Mouse (Mus musculus) heart, adult 2 months (tissue): ENCODE results near the gene Casp7. TPM values are rescaled to one million over a fixed set of nuclear protein-coding genes. Genes with fewer than 3 reads are reported as not detected.

Experiments
- DNase-seq, 2 experiments: peaks; one replicate each; pipeline ENCODE4 v3.0.0; 2021
- H3K27ac ChIP-seq: fragments of 200-600 bp; 2 replicates; pipeline ENCODE4 v1.8.1; 2022
- H3K27me3 ChIP-seq: fragments of 200-500 bp; 2 replicates; pipeline ENCODE4 v1.6.1; 2012; ENCODE audit warnings: mild to moderate bottlenecking, low read length, inconsistent platforms, mixed read lengths; ENCODE audit not compliant: control insufficient read depth, insufficient read depth
- H3K36me3 ChIP-seq: fragments of 200-500 bp; 2 replicates; pipeline ENCODE4 v1.6.1; 2012; ENCODE audit warnings: low read length, inconsistent platforms; ENCODE audit not compliant: control insufficient read depth, insufficient read depth
- H3K4me1 ChIP-seq: fragments of 200-500 bp; 2 replicates; pipeline ENCODE4 v1.6.1; 2011; ENCODE audit warnings: low read length; ENCODE audit not compliant: control insufficient read depth, insufficient read depth
- H3K4me3 ChIP-seq: fragments of 200-600 bp; 2 replicates; pipeline ENCODE4 v1.8.1; 2022
- H3K79me2 ChIP-seq: fragments of 200-500 bp; replicated peaks from 2 replicates; pipeline ENCODE4 v1.6.1; 2012; ENCODE audit warnings: mild to moderate bottlenecking, inconsistent platforms, low read length, moderate library complexity, mixed read lengths; ENCODE audit not compliant: control insufficient read depth, insufficient read depth
- H3K9ac ChIP-seq: fragments of 200-500 bp; 2 replicates; pipeline ENCODE4 v1.6.1; 2012; ENCODE audit warnings: low read depth, mild to moderate bottlenecking, control low read depth, inconsistent platforms, low read length, mixed read lengths
- CTCF ChIP-seq: fragments of 200-600 bp; IDR thresholded peaks from 2 replicates; pipeline ENCODE4 v1.8.1; 2022; ENCODE audit warnings: antibody characterized with exemption, mild to moderate bottlenecking, moderate library complexity
- EP300 ChIP-seq: fragments of 200-500 bp; IDR thresholded peaks from 2 replicates; pipeline ENCODE4 v1.6.1; 2011; ENCODE audit warnings: low read depth, low read length, control low read depth; ENCODE audit not compliant: insufficient read depth
- POLR2A ChIP-seq: fragments of 200-500 bp; IDR thresholded peaks from 2 replicates; pipeline ENCODE4 v1.6.1; 2011; ENCODE audit warnings: mild to moderate bottlenecking, low read depth, low read length, control low read depth; ENCODE audit not compliant: insufficient read depth
- WGBS: fragments of 180-500 bp; shearing (Covaris S2); methylation state at CpG from one replicate; pipeline ENCODE4 v1.1.7; 2018; 5-methylcytosine and 5-hydroxymethylcytosine counted together
- intact Hi-C: fragments of 180-260 bp; cut with DNase I; formaldehyde crosslinking; loops from one replicate; pipeline ENCODE4 v1.15.1; 2025
- polyA plus RNA-seq: library from polyadenylated mRNA; depleted of rRNA; stranded (reverse); fragments of >200 nt; gene quantifications from 2 replicates; pipeline ENCODE4 v1.2.3, GENCODE M21; 2012
- total RNA-seq, 2 experiments: library from RNA; stranded (reverse); gene quantifications; 2 replicates each; pipeline ENCODE4 v1.2.3; 2021

Gene Casp7
- total and polyA plus RNA-seq, 3 experiments: 9.2 to 12.5 (median 11.7) TPM

- no peak for DNase-seq
- H3K79me2 ChIP-seq: no peaks in the 10 kb centered on the region
- intact Hi-C loops: no loop called here
These were observed 62.5 kb downstream of the Casp7 start for GRCm38 (mm10) chr19:56459154-56460050.

GRCm38 (mm10) chr19:56460241-56460640 is 63.3 kb downstream of the Casp7 start:
- Histone ChIP-seq H3K27me3 (no peaks in the 10 kb centered on the region), H3K4me1 (peaks cover 3% of the 10 kb centered on the region; the same call in 1 of the 2 replicates), H3K4me3 (no peak overlapping the region), H3K9ac (no peak overlapping the region), H3K79me2 (no peaks in the 10 kb centered on the region), H3K27ac (no peak overlapping the region), H3K36me3 (no peaks in the 10 kb centered on the region)
- DNase-seq: no peak
- intact Hi-C loops: no loop called here
- TF ChIP-seq CTCF (no peak), POLR2A (no peak), EP300 (no peak)
- 87% methylated on average over 2 of the region's 2 CpGs for WGBS

More at GRCm38 (mm10) chr19:56459154-56460050, 62.5 kb downstream of the Casp7 start:
- Histone ChIP-seq H3K27ac (no peak overlapping the region), H3K4me1 (peaks cover 3% of the 10 kb centered on the region; the same call in 1 of the 2 replicates), H3K9ac (no peak overlapping the region), H3K27me3 (no peaks in the 10 kb centered on the region), H3K4me3 (no peak overlapping the region), H3K36me3 (no peaks in the 10 kb centered on the region)
- 89% methylated on average over 10 of the region's 10 CpGs for WGBS
- TF ChIP-seq POLR2A: no peak
- TF ChIP-seq CTCF: no peak
- no peak for TF ChIP-seq EP300

- Histone ChIP-seq H3K27ac (no peak within 1 kb of the TSS), H3K79me2 (no peaks in the 10 kb centered on the region), H3K4me3 (no peak within 1 kb of the TSS), H3K27me3 (no peaks in the 10 kb centered on the region), H3K9ac (no peak within 1 kb of the TSS), H3K4me1 (peaks cover 3% of the 10 kb centered on the region; the same call in 1 of the 2 replicates), H3K36me3 (no peaks in the 10 kb centered on the region)
- DNase-seq: no peak
- intact Hi-C loops: no loop called here
- TF ChIP-seq POLR2A (no peak), EP300 (no peak), CTCF (no peak)
- WGBS: 51% methylated on average over 10 of the region's 10 CpGs
These were observed 64.7 kb downstream of the Casp7 start, which contains the start of gene Plekhs1 for GRCm38 (mm10) chr19:56461522-56462101. Gene Plekhs1 (plus strand): TSS chr19:56461640.

- H3K27me3 ChIP-seq: no peaks in the 10 kb centered on the region
- no peak overlapping the region for H3K27ac ChIP-seq
- H3K79me2 ChIP-seq: no peaks in the 10 kb centered on the region
- no peak overlapping the region for H3K9ac ChIP-seq
- peaks cover 3% of the 10 kb centered on the region; the same call in 1 of the 2 replicates for H3K4me1 ChIP-seq
- intact Hi-C loops: no loop called here
- DNase-seq: no peak
- H3K36me3 ChIP-seq: no peaks in the 10 kb centered on the region
- H3K4me3 ChIP-seq: no peak overlapping the region
- 72% methylated on average over 4 of the region's 4 CpGs for WGBS
- TF ChIP-seq CTCF: no peak
- TF ChIP-seq EP300: no peak
- no peak for TF ChIP-seq POLR2A
These were observed 65.9 kb downstream of the Casp7 start for GRCm38 (mm10) chr19:56462786-56463185.

- no peak for DNase-seq
- WGBS: 89% methylated on average over 8 of the region's 8 CpGs
- intact Hi-C loops: no loop called here
These were observed 69.6 kb downstream of the Casp7 start for GRCm38 (mm10) chr19:56466486-56466885.

More at GRCm38 (mm10) chr19:56466486-56466885, 69.6 kb downstream of the Casp7 start:
- Histone ChIP-seq H3K27ac (no peak overlapping the region), H3K4me1 (peaks cover 2% of the 10 kb centered on the region; the same call in 1 of the 2 replicates), H3K36me3 (no peaks in the 10 kb centered on the region), H3K79me2 (no peaks in the 10 kb centered on the region), H3K4me3 (no peak overlapping the region), H3K27me3 (no peaks in the 10 kb centered on the region), H3K9ac (no peak overlapping the region)
- TF ChIP-seq EP300 (no peak), CTCF (no peak), POLR2A (no peak)
